Mouse (Mus musculus) forebrain, embryonic 16.5 days (tissue): Measurements from ENCODE around the gene Muc4. TPM values are rescaled to one million over a fixed set of nuclear protein-coding genes. Genes with fewer than 3 reads are reported as not detected.

Experiments used
- ATAC-seq: fragments of 200-750 bp; cut with Nextera tagmentation; 2 replicates; pipeline ENCODE4 v1.8.0; 2017; ENCODE audit warnings: mild to moderate bottlenecking, moderate library complexity
- H3K27ac ChIP-seq: fragments of 300-500 bp; sonication (generic); 2 replicates; pipeline ENCODE4 v1.5.1; 2014; ENCODE audit warnings: low read length, control low read depth
- H3K27me3 ChIP-seq: fragments of 300-500 bp; sonication (generic); replicated peaks from 2 replicates; pipeline ENCODE4 v1.6.1; 2014; ENCODE audit warnings: low read length; ENCODE audit not compliant: control insufficient read depth, insufficient read depth
- H3K36me3 ChIP-seq: fragments of 300-500 bp; sonication (generic); 2 replicates; pipeline ENCODE4 v1.6.1; 2014; ENCODE audit not compliant: control insufficient read depth, insufficient read depth
- H3K4me1 ChIP-seq: fragments of 300-500 bp; sonication (generic); replicated peaks from 2 replicates; pipeline ENCODE4 v1.6.1; 2014; ENCODE audit warnings: low read length; ENCODE audit not compliant: control insufficient read depth, insufficient read depth
- H3K4me2 ChIP-seq: fragments of 300-500 bp; sonication (generic); 2 replicates; pipeline ENCODE4 v1.6.1; 2014; ENCODE audit warnings: mild to moderate bottlenecking, low read length, control low read depth
- H3K4me3 ChIP-seq: fragments of 300-500 bp; sonication (generic); replicated peaks from 2 replicates; pipeline ENCODE4 v1.5.1; 2014; ENCODE audit warnings: mild to moderate bottlenecking, low read length, control low read depth
- H3K9ac ChIP-seq: fragments of 300-500 bp; sonication (generic); replicated peaks from 2 replicates; pipeline ENCODE4 v1.6.1; 2014; ENCODE audit warnings: low read depth, low read length, control low read depth
- H3K9me3 ChIP-seq: fragments of 300-500 bp; sonication (generic); 2 replicates; pipeline ENCODE4 v1.6.1; 2016; ENCODE audit warnings: low read length; ENCODE audit not compliant: control insufficient read depth
- WGBS: fragments of 180-500 bp; shearing (Covaris S2); extraction: QIAGEN DNeasy Blood & Tissue Kit; methylation state at CpG from one replicate; pipeline ENCODE4 v1.1.7; 2014; 5-methylcytosine and 5-hydroxymethylcytosine counted together
- polyA plus RNA-seq: library from polyadenylated mRNA; unstranded; fragments of >200 nt; fragmentation: Nextera tagmentation; extraction: Ambion mirVana; gene quantifications from 2 replicates; pipeline ENCODE4 v1.2.1, GENCODE M21; 2015

The Muc4 gene
- polyA plus RNA-seq, 1 experiment from 2014 or later, result not detected

- no peak overlapping the region for H3K4me2 ChIP-seq
- no peak overlapping the region for H3K27ac ChIP-seq
- WGBS, result 66% methylated on average over 13 of the region's 13 CpGs
- no peak overlapping the region for H3K4me3 ChIP-seq
- no peak; the same call in 1 of the 2 replicates for ATAC-seq
- no peaks in the 10 kb centered on the region for H3K9me3 ChIP-seq
- peaks cover 3% of the 10 kb centered on the region; the same call in 1 of the 2 replicates for H3K4me1 ChIP-seq
- no peaks in the 10 kb centered on the region for H3K36me3 ChIP-seq
- H3K27me3 ChIP-seq, result no peaks in the 10 kb centered on the region
- H3K9ac ChIP-seq, result no peak overlapping the region
Measured at GRCm38 (mm10) chr16:32784840-32785239, 49.2 kb downstream of the Muc4 start.

DNA sequence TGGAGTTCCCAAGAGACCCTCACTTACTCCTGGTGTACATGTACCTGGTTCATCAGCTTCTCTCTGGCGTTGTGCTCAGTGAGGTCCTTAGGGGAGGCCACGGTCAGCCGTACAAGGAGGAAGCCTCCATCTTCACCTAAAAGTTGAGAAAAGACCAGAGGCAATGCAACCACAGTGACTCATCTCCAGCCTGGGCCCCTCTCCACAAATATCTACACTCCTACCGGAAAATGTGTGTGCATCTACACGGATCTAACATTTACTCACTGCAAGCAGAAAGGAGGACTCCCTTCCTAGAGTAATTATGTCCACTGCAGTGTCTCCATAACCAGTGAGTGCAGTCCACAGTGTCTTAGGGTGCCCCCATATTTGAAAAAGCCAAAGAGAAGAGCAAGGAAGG lies 54.4 kb downstream of the Muc4 start:
- Histone ChIP-seq H3K27me3 (no peaks in the 10 kb centered on the region), H3K9me3 (no peaks in the 10 kb centered on the region), H3K36me3 (no peaks in the 10 kb centered on the region), H3K4me1 (no peaks in the 10 kb centered on the region), H3K4me3 (no peak overlapping the region), H3K27ac (no peak overlapping the region), H3K9ac (no peak overlapping the region), H3K4me2 (no peak overlapping the region)
- ATAC-seq, result no peak
- WGBS, result 92% methylated on average over 5 of the region's 5 CpGs

GRCm38 (mm10) chr16:32795177-32795576 lies 59.5 kb downstream of the Muc4 start:
- H3K36me3 ChIP-seq, result no peaks in the 10 kb centered on the region
- 95% methylated on average over 1 of the region's 1 CpGs for WGBS
- H3K27ac ChIP-seq, result no peak overlapping the region

GRCm38 (mm10) chr16:32796676-32797425 lies 61.2 kb downstream of the Muc4 start:
- Histone ChIP-seq H3K4me3 (no peak overlapping the region), H3K36me3 (no peaks in the 10 kb centered on the region), H3K4me1 (no peaks in the 10 kb centered on the region; the same call in 1 of the 2 replicates), H3K27ac (no peak overlapping the region), H3K9ac (no peak overlapping the region), H3K9me3 (0 out of 2 replicates have a peak, but pooled peaks cover 3% of the 10 kb centered on the region), H3K27me3 (no peaks in the 10 kb centered on the region), H3K4me2 (no peak overlapping the region)
- WGBS, result 64% methylated on average over 14 of the region's 14 CpGs
- ATAC-seq, result 0 out of 2 replicates have a peak, but pooled peaks have one; percentile 18

More at GRCm38 (mm10) chr16:32795177-32795576, 59.5 kb downstream of the Muc4 start:
- no peak overlapping the region for H3K4me2 ChIP-seq
- no peak overlapping the region for H3K9ac ChIP-seq
- no peaks in the 10 kb centered on the region; the same call in 1 of the 2 replicates for H3K4me1 ChIP-seq
- H3K27me3 ChIP-seq, result no peaks in the 10 kb centered on the region
- 0 out of 2 replicates have a peak, but pooled peaks cover 3% of the 10 kb centered on the region for H3K9me3 ChIP-seq
- H3K4me3 ChIP-seq, result no peak overlapping the region
- ATAC-seq, result no peak

DNA sequence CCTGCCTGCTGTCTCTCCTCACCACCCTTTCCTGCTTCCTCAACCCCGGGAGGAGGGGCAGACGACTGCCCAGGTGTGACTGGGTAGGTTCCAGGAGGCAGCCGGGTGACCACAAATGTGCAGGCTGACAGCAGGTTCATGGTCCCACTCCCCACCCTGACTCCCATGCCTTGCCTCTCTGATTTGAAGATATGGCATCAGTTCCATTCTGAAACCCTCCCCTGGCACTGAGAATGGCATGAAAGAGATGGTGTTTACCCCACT lies 61.7 kb downstream of the Muc4 start, which contains the start of gene Muc20:
Gene Muc20 (minus strand): TSS at position 10 of the 264 bp plus-strand sequence.
- 78% methylated on average over 3 of the region's 3 CpGs for WGBS
- Histone ChIP-seq H3K27ac (no peak within 1 kb of the TSS), H3K9ac (no peak within 1 kb of the TSS), H3K4me3 (no peak within 1 kb of the TSS), H3K36me3 (no peaks in the 10 kb centered on the region), H3K9me3 (0 out of 2 replicates have a peak, but pooled peaks cover 3% of the 10 kb centered on the region), H3K4me2 (no peak within 1 kb of the TSS), H3K4me1 (no peaks in the 10 kb centered on the region; the same call in 1 of the 2 replicates), H3K27me3 (no peaks in the 10 kb centered on the region)
- no peak for ATAC-seq

DNA sequence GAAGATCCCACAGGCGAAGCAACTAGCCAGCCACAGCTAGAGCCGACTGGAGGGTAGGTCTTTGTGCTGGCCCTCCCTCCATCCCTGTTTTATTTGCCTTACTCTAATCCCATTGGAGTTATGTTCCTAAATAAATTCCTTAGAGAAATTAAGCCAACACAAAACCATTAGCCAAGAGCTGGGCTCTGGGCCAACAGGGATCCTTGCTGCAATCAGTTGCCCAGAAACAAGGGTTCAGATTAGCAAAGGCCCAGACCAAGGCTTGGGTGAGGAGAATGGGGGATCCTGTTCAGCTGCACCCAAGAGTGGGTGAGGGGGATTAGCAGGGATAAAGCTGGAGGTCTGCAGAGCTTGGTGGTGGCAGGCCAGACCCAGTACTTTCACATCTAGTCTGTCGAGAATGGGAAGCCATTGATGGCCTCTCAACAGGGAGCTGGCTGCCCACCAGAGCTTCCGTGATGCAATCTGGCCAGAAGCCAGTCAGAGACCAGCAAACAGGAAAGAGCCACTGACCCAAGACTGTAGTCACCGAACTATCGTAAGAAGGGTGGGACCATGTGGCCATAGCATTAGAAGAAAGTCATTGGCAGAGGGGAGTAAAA lies 67.7 kb downstream of the Muc4 start:
- Histone ChIP-seq H3K4me1 (peaks cover 8% of the 10 kb centered on the region), H3K36me3 (no peaks in the 10 kb centered on the region), H3K9me3 (0 out of 2 replicates have a peak, but pooled peaks cover 3% of the 10 kb centered on the region), H3K9ac (no peak overlapping the region), H3K27me3 (no peaks in the 10 kb centered on the region), H3K4me2 (no peak overlapping the region), H3K27ac (peak overlapping the region; percentile 38; the same call in 1 of the 2 replicates), H3K4me3 (no peak overlapping the region)
- WGBS, result 12% methylated on average over 6 of the region's 6 CpGs
- peak; percentile 93 for ATAC-seq

GRCm38 (mm10) chr16:32803901-32804300 lies 68.2 kb downstream of the Muc4 start:
- no peak overlapping the region for H3K27ac ChIP-seq
- no peak overlapping the region for H3K4me3 ChIP-seq
- H3K36me3 ChIP-seq, result no peaks in the 10 kb centered on the region
- no peak overlapping the region for H3K9ac ChIP-seq
- H3K4me2 ChIP-seq, result no peak overlapping the region
- no peak for ATAC-seq
- WGBS, result 57% methylated on average over 5 of the region's 5 CpGs
- no peaks in the 10 kb centered on the region for H3K27me3 ChIP-seq
- 0 out of 2 replicates have a peak, but pooled peaks cover 3% of the 10 kb centered on the region for H3K9me3 ChIP-seq
- peaks cover 8% of the 10 kb centered on the region for H3K4me1 ChIP-seq

GRCm38 (mm10) chr16:32805151-32805550 lies 69.5 kb downstream of the Muc4 start:
- ATAC-seq, result no peak
- Histone ChIP-seq H3K36me3 (no peaks in the 10 kb centered on the region), H3K27ac (no peak overlapping the region), H3K4me1 (peaks cover 8% of the 10 kb centered on the region), H3K9me3 (no peaks in the 10 kb centered on the region), H3K27me3 (no peaks in the 10 kb centered on the region), H3K4me2 (no peak overlapping the region), H3K4me3 (no peak overlapping the region), H3K9ac (no peak overlapping the region)
- 78% methylated on average over 7 of the region's 7 CpGs for WGBS

- H3K27ac ChIP-seq, result no peak overlapping the region
- H3K36me3 ChIP-seq, result no peaks in the 10 kb centered on the region
- ATAC-seq, result no peak
- H3K4me3 ChIP-seq, result no peak overlapping the region
- H3K9me3 ChIP-seq, result no peaks in the 10 kb centered on the region
- no peak overlapping the region for H3K4me2 ChIP-seq
- peaks cover 2% of the 10 kb centered on the region; the same call in 1 of the 2 replicates for H3K27me3 ChIP-seq
- no peak overlapping the region for H3K9ac ChIP-seq
- 66% methylated on average over 8 of the region's 8 CpGs for WGBS
- peaks cover 8% of the 10 kb centered on the region for H3K4me1 ChIP-seq
Measured at GRCm38 (mm10) chr16:32807408-32808185, 71.9 kb downstream of the Muc4 start.
